Mouse (Mus musculus) splenic B cell, adult 2 months (primary cell): ENCODE results near the gene Pcsk4.

ENCODE experiments used
- DNase-seq: peaks from one replicate; pipeline ENCODE4 v3.0.0-alpha.2; 2011; ENCODE audit warnings: low read depth, low spot score
- H3K27me3 ChIP-seq: 2 replicates; pipeline ENCODE4 v1.6.1; 2012; ENCODE audit warnings: mild to moderate bottlenecking, low read length, moderate library complexity, mixed read lengths; ENCODE audit not compliant: control insufficient read depth, poor library complexity, insufficient read depth, severe bottlenecking
- H3K36me3 ChIP-seq: 2 replicates; pipeline ENCODE4 v1.6.1; 2012; ENCODE audit warnings: mild to moderate bottlenecking, low read length, moderate library complexity, mixed read lengths; ENCODE audit not compliant: control insufficient read depth, poor library complexity, insufficient read depth, severe bottlenecking

Pcsk4 gene

GRCm38 (mm10) chr10:80321670-80322581 lies 7.4 kb downstream of the Pcsk4 start:
- Histone ChIP-seq H3K36me3 (no peaks in the 10 kb centered on the region; the same call in 1 of the 2 replicates), H3K27me3 (no peaks in the 10 kb centered on the region)
- DNase-seq: no peak

- Histone ChIP-seq H3K36me3 (no peaks in the 10 kb centered on the region; the same call in 1 of the 2 replicates), H3K27me3 (no peaks in the 10 kb centered on the region)
- DNase-seq: no peak
Measured at GRCm38 (mm10) chr10:80321014-80321669, 8.2 kb downstream of the Pcsk4 start.

- no peaks in the 10 kb centered on the region; the same call in 1 of the 2 replicates for H3K36me3 ChIP-seq
- peak; percentile 91 for DNase-seq
- no peaks in the 10 kb centered on the region for H3K27me3 ChIP-seq
Measured at GRCm38 (mm10) chr10:80320340-80320760, 8.9 kb downstream of the Pcsk4 start, which contains the start of gene 2310011J03Rik. Gene 2310011J03Rik (minus strand): TSS chr10:80320537.

GRCm38 (mm10) chr10:80317011-80317410 lies 12.3 kb downstream of the Pcsk4 start:
- Histone ChIP-seq H3K27me3 (no peaks in the 10 kb centered on the region), H3K36me3 (no peaks in the 10 kb centered on the region; the same call in 1 of the 2 replicates)
- DNase-seq: no peak

- Histone ChIP-seq H3K36me3 (no peaks in the 10 kb centered on the region; the same call in 1 of the 2 replicates), H3K27me3 (no peaks in the 10 kb centered on the region)
- no peak for DNase-seq
Measured at GRCm38 (mm10) chr10:80316359-80316781, 12.9 kb downstream of the Pcsk4 start.

- no peaks in the 10 kb centered on the region; the same call in 1 of the 2 replicates for H3K36me3 ChIP-seq
- H3K27me3 ChIP-seq: no peaks in the 10 kb centered on the region
- no peak for DNase-seq
Measured at GRCm38 (mm10) chr10:80315315-80315714, 14.0 kb downstream of the Pcsk4 start.

- Histone ChIP-seq H3K36me3 (no peaks in the 10 kb centered on the region; the same call in 1 of the 2 replicates), H3K27me3 (no peaks in the 10 kb centered on the region)
- DNase-seq: no peak
Measured at GRCm38 (mm10) chr10:80314494-80315001, 14.8 kb downstream of the Pcsk4 start.

GRCm38 (mm10) chr10:80313627-80314201 lies 15.6 kb downstream of the Pcsk4 start:
- peak; percentile 67 for DNase-seq
- Histone ChIP-seq H3K36me3 (no peaks in the 10 kb centered on the region; the same call in 1 of the 2 replicates), H3K27me3 (no peaks in the 10 kb centered on the region)

- H3K36me3 ChIP-seq: no peaks in the 10 kb centered on the region; the same call in 1 of the 2 replicates
- H3K27me3 ChIP-seq: no peaks in the 10 kb centered on the region
- no peak for DNase-seq
Measured at GRCm38 (mm10) chr10:80312586-80313504, 16.5 kb downstream of the Pcsk4 start.

- H3K36me3 ChIP-seq: no peaks in the 10 kb centered on the region
Measured at GRCm38 (mm10) chr10:80311560-80311959, 17.7 kb downstream of the Pcsk4 start.

GRCm38 (mm10) chr10:80304862-80305261 lies 24.4 kb downstream of the Pcsk4 start:
- no peaks in the 10 kb centered on the region; the same call in none of the 2 replicates for H3K27me3 ChIP-seq
- DNase-seq: peak; percentile 78
- no peaks in the 10 kb centered on the region for H3K36me3 ChIP-seq

More at GRCm38 (mm10) chr10:80311560-80311959, 17.7 kb downstream of the Pcsk4 start:
- H3K27me3 ChIP-seq: no peaks in the 10 kb centered on the region
- no peak for DNase-seq

- DNase-seq: no peak
Measured at GRCm38 (mm10) chr10:80304458-80304857, 24.8 kb downstream of the Pcsk4 start.

GRCm38 (mm10) chr10:80302471-80302881 lies 26.8 kb downstream of the Pcsk4 start:
- no peaks in the 10 kb centered on the region for H3K36me3 ChIP-seq
- H3K27me3 ChIP-seq: no peaks in the 10 kb centered on the region; the same call in none of the 2 replicates
- DNase-seq: no peak

More at GRCm38 (mm10) chr10:80304458-80304857, 24.8 kb downstream of the Pcsk4 start:
- no peaks in the 10 kb centered on the region; the same call in none of the 2 replicates for H3K27me3 ChIP-seq
- H3K36me3 ChIP-seq: no peaks in the 10 kb centered on the region

- no peak for DNase-seq
- no peaks in the 10 kb centered on the region for H3K36me3 ChIP-seq
- no peaks in the 10 kb centered on the region; the same call in none of the 2 replicates for H3K27me3 ChIP-seq
Measured at GRCm38 (mm10) chr10:80302082-80302355, 27.3 kb downstream of the Pcsk4 start.
